Mouse (Mus musculus): ENCODE measurements around the gene Swap70. TPM values are rescaled to one million over a fixed set of nuclear protein-coding genes. Genes with fewer than 3 reads are reported as not detected.

Swap70 gene
- total and polyA plus RNA-seq, 3 experiments = 18.3 to 23.3 TPM; not detected in 1

DNA sequence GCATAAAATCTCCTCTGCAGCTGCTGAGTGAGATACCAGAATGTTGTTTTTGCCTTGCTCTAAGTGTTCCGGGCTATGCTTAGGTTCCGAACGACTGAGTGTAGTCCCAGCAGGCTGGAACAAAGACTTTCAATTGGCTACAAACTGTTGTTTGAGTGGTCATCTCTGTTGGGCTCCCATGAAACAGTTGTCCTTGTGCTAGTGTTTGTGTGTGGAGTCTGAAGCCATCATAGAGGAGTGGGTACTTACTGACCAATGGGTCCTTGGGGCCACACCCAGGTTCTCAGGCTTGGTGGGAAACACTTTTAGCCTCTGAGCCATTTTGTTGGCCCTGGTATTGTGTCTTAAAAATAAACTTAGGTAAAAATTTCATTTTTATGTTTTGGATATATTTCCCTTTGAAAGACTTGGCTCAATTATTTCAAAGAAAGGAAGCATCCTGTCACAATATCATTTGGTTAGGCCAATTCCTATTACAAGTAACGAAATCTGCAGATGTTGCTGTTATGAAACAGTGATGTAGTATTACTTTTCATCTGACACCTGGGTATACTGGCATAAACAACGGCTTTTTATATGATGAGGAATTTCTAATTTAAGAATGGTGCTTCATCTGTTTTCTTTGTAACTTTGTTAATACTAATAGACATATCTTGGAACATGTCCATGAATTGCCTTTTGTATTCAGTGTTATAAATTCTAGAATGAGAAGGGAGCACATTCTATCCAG is 104.0 kb downstream of the Swap70 start:
- Histone ChIP-seq H3K27ac (ENCODE audit: control insufficient read depth, low read depth, low read length) (no peak overlapping the region), H3K79me2 (ENCODE audit: control insufficient read depth, insufficient read depth, low read length, poor library complexity) (no peaks in the 10 kb centered on the region), H3K9ac (ENCODE audit: control insufficient read depth, low read depth, low read length, poor library complexity, severe bottlenecking) (no peak overlapping the region), H3K4me1 (ENCODE audit: control insufficient read depth in 1 of 2, insufficient read depth in 2 of 2, low read length in 2 of 2) (no peaks in the 10 kb centered on the region), H3K27me3 (ENCODE audit: control insufficient read depth in 1 of 2, insufficient read depth in 2 of 2, low read length in 2 of 2) (peaks cover 0 to 2% of the 10 kb centered on the region in 2 experiments; a peak in 2 of 4 replicates), H3K4me3 (ENCODE audit: control insufficient read depth in 1 of 2, insufficient read depth in 1 of 2, low read depth in 2 of 2, low read length in 2 of 2) (no peak overlapping the region), H3K9me3 (replicated peaks; ENCODE audit: insufficient read depth, low read length) (no peaks in the 10 kb centered on the region), H3K36me3 (ENCODE audit: control insufficient read depth in 1 of 2, insufficient read depth in 2 of 2, low read length in 2 of 2) (no peaks in the 10 kb centered on the region)
- TF ChIP-seq KAT2A (conservative IDR thresholded peaks at IDR 0.05; ENCODE audit: low read depth, low read length) = no peak
- no peak for TF ChIP-seq NELFE (IDR thresholded peaks at IDR 0.05; ENCODE audit: low read depth, low read length)
- TF ChIP-seq MEF2A (IDR thresholded peaks at IDR 0.05; ENCODE audit: extremely low read depth, insufficient replicate concordance, low read depth, low read length, poor library complexity, severe bottlenecking) = no peak
- TF ChIP-seq ZNF384 (IDR thresholded peaks at IDR 0.05; ENCODE audit: low read depth, low read length) = no peak
- TF ChIP-seq JUND (IDR thresholded peaks at IDR 0.05; ENCODE audit: low read depth, low read length) = no peak
- TF ChIP-seq ZC3H11A (IDR thresholded peaks at IDR 0.05; ENCODE audit: low read depth, low read length) = no peak
- TF ChIP-seq MAFK (IDR thresholded peaks at IDR 0.05; ENCODE audit: borderline replicate concordance, low read depth, low read length) = no peak
- no peak for TF ChIP-seq MYC (IDR thresholded peaks at IDR 0.05; ENCODE audit: low read depth, low read length)
- TF ChIP-seq SMC3 (IDR thresholded peaks at IDR 0.05; ENCODE audit: low read depth, low read length) = no peak
- no peak for TF ChIP-seq TBP (IDR thresholded peaks at IDR 0.05; ENCODE audit: low read depth, low read length)
- no peak for TF ChIP-seq POLR2AphosphoS2 (IDR thresholded peaks at IDR 0.05; ENCODE audit: low read length)
- TF ChIP-seq ETS1 (IDR thresholded peaks at IDR 0.05; ENCODE audit: low read depth, low read length) = no peak
- no peak for DNase-seq (ENCODE audit: low read depth, low spot score)

Other genes with a start within 250 kb of the Swap70 start
- gene Tmem41b, start 234.8 kb upstream of the Swap70 start, total RNA-seq (2012; rRNA removed) = 80.6 and 86.9 TPM in 2 replicates
- 10 to 100 TPM in 1 of 2 experiments, not detected in 1; 45.9 TPM for gene Tmem41b, start 234.8 kb upstream of the Swap70 start, polyA plus RNA-seq (2012; ENCODE audit: insufficient read depth in 1 of 2, insufficient read length in 2 of 2, low read depth in 1 of 2, low replicate concordance in 2 of 2, missing spikeins in 1 of 2)
- gene Ipo7, start 203.4 kb upstream of the Swap70 start, total RNA-seq (2012; rRNA removed) = 139 and 145 TPM in 2 replicates
- gene Ipo7, start 203.4 kb upstream of the Swap70 start, polyA plus RNA-seq (2012; ENCODE audit: insufficient read depth in 1 of 2, insufficient read length in 2 of 2, low read depth in 1 of 2, low replicate concordance in 2 of 2, missing spikeins in 1 of 2) = 100 to 1,000 TPM; 111 to 172 TPM
- gene Zfp143, start 160.5 kb upstream of the Swap70 start, total RNA-seq (2012; rRNA removed) = 13.9 and 16.0 TPM in 2 replicates
- gene Zfp143, start 160.5 kb upstream of the Swap70 start, polyA plus RNA-seq (2012; ENCODE audit: insufficient read depth in 1 of 2, insufficient read length in 2 of 2, low read depth in 1 of 2, low replicate concordance in 2 of 2, missing spikeins in 1 of 2) = 10 to 100 TPM in 1 of 2 experiments, not detected in 1; 15.7 TPM
- gene Wee1, start 99.7 kb upstream of the Swap70 start, total RNA-seq (2012; rRNA removed) = 9.3 and 10.8 TPM in 2 replicates
- gene Wee1, start 99.7 kb upstream of the Swap70 start, polyA plus RNA-seq (2012; ENCODE audit: insufficient read depth in 1 of 2, insufficient read length in 2 of 2, low read depth in 1 of 2, low replicate concordance in 2 of 2, missing spikeins in 1 of 2) = 10 to 100 TPM in 1 of 2 experiments, not detected in 1; 23.0 TPM